In the genomic region with DNA sequence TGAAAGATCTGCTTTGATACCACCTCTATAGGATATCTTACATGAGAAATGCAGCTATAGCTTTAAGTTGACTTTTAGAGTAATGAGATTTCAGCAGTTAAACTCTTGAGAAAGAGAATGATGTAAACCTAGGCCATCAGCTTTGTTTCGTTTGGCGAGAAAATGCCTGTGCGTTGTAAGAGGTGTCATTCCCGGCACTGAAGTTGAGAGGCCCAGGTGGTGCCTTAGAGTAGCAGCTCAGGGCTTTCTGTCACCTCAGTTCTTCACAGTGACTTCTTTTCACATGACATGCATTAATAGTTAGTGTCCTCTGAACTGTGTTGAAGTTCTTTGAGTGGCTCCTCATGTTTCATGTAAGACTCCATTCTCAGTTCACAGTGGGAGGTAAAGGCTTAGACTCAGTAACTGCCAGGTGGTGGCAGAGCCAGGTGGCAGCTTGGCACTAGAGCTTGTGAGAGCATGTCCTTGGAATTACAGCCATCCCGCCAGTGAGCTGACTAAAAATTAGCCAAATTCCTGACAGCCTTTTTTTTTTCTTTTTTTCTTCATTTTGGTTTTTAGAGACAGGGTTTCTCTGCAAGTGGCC, we compare ENCODE assay signal across 25 mouse cellular contexts.
DNase-seq lines count a peak whose midpoint lies in the region; ATAC-seq and TF ChIP-seq lines count a peak whose summit lies in the region.
"Had no signal": no experiment of that assay in that cellular context is flagged by ENCODE, and none has a peak within 500 bp of the region (broad histone marks: within the 10 kb centered on the region; RNA-seq: fewer than 3 reads in every experiment).

No protein-coding gene starts in this region.

- no peaks in the 10 kb centered on the region for H3K36me3 ChIP-seq in hindbrain, embryonic 11.5 days (ENCODE audit: control insufficient read depth, insufficient read depth, low read length)
- H3K36me3 ChIP-seq: hindbrain, embryonic 13.5 days; midbrain, embryonic 13.5 days had no signal

- TF ChIP-seq POLR2A in bone marrow macrophage, adult 2 months (IDR thresholded peaks at IDR 0.05; ENCODE audit: borderline replicate concordance, low read depth, low read length) = no peak

- H3K4me3 ChIP-seq in layer of hippocampus, adult 2 months = no peak overlapping the region
- no peak overlapping the region for H3K4me3 ChIP-seq in bone marrow macrophage, adult 2 months (ENCODE audit: insufficient read depth, low read length)
- H3K4me3 ChIP-seq in hindbrain, embryonic 11.5 days (ENCODE audit: low read depth, low read length) = no peak overlapping the region
- H3K4me3 ChIP-seq: embryonic facial prominence, embryonic 12.5 days; erythroblast, embryonic 14.5 days; gastrocnemius, adult 2 months; heart, embryonic 15.5 days; hindbrain, embryonic 13.5 days; lung, embryonic 15.5 days; midbrain, embryonic 13.5 days; neural tube, embryonic 13.5 days had no signal

- H3K9me3 ChIP-seq in hindbrain, embryonic 11.5 days (ENCODE audit: control insufficient read depth, low read length) = no peaks in the 10 kb centered on the region
- H3K9me3 ChIP-seq: embryonic facial prominence, embryonic 12.5 days; heart, embryonic 15.5 days; hindbrain, embryonic 13.5 days; lung, embryonic 15.5 days; midbrain, embryonic 13.5 days; neural tube, embryonic 13.5 days had no signal

- peaks cover 37% of the 10 kb centered on the region for H3K4me1 ChIP-seq in bone marrow macrophage, adult 2 months (ENCODE audit: control insufficient read depth, insufficient read depth, low read length)
- no peaks in the 10 kb centered on the region for H3K4me1 ChIP-seq in hindbrain, embryonic 11.5 days (replicated peaks; ENCODE audit: control insufficient read depth, insufficient read depth, low read length)

- 89% methylated on average over 5 of the region's 5 CpGs for WGBS in hindbrain, embryonic 11.5 days

- ATAC-seq in hindbrain, embryonic 11.5 days (ENCODE audit: low FRiP score) = no peak
- ATAC-seq: forebrain, embryonic 16.5 days; intestine, embryonic 16.5 days; midbrain, embryonic 13.5 days; Patski had no signal

- H3K9ac ChIP-seq in hindbrain, embryonic 11.5 days (ENCODE audit: low read depth, low read length) = no peak overlapping the region
- H3K9ac ChIP-seq: embryonic facial prominence, embryonic 12.5 days; heart, embryonic 15.5 days; hindbrain, embryonic 13.5 days; lung, embryonic 15.5 days; midbrain, embryonic 13.5 days; neural tube, embryonic 13.5 days had no signal

- no peak for TF ChIP-seq CTCF in layer of hippocampus, adult 2 months (conservative IDR thresholded peaks at IDR 0.05)
- TF ChIP-seq CTCF in bone marrow macrophage, adult 2 months (IDR thresholded peaks at IDR 0.05; ENCODE audit: low read depth, low read length) = no peak

- peak; percentile 26 to 36 for DNase-seq in cerebellum, postnatal 25 days
- no peak for DNase-seq in cerebellum, adult 18-20 months
- DNase-seq in layer of hippocampus, adult 2 months (ENCODE audit: low spot score in 2 of 2) = no peak
- DNase-seq in layer of hippocampus, postnatal 14 days (ENCODE audit: low spot score in 2 of 2) = no peak
- DNase-seq in gonadal fat pad, adult 2 months (ENCODE audit: low read depth) = peak; percentile 75
- DNase-seq in hindbrain, embryonic 11.5 days (ENCODE audit: low spot score) = no peak
- DNase-seq: adrenal gland, postnatal 14 days; gastrocnemius, adult 2 months; gastrocnemius, postnatal 36 days; kidney, postnatal 4 days; lung, postnatal 36 days; thymus, adult 2 months; thymus, postnatal 36 days had no signal

- no peaks in the 10 kb centered on the region for H3K27me3 ChIP-seq in hindbrain, embryonic 11.5 days (ENCODE audit: control insufficient read depth, insufficient read depth, low read length)
- H3K27me3 ChIP-seq: embryonic facial prominence, embryonic 12.5 days; heart, embryonic 15.5 days; hindbrain, embryonic 13.5 days; lung, embryonic 15.5 days; midbrain, embryonic 13.5 days; neural tube, embryonic 13.5 days; Patski had no signal

- peak overlapping the region; percentile 51; the same call in 1 of the 2 replicates for H3K27ac ChIP-seq in layer of hippocampus, adult 2 months
- H3K27ac ChIP-seq in bone marrow macrophage, adult 2 months (ENCODE audit: insufficient read depth, low read depth, low read length) = 0 out of 2 replicates have a peak overlapping the region, but pooled peaks have one; percentile 54
- no peak overlapping the region for H3K27ac ChIP-seq in hindbrain, embryonic 11.5 days (ENCODE audit: low read depth, low read length)
- H3K27ac ChIP-seq: gastrocnemius, adult 2 months; heart, embryonic 15.5 days; hindbrain, embryonic 13.5 days; kidney, postnatal 0 days; lung, embryonic 15.5 days; midbrain, embryonic 13.5 days; neural tube, embryonic 13.5 days had no signal

- H3K4me2 ChIP-seq in hindbrain, embryonic 11.5 days (replicated peaks; ENCODE audit: low read depth, low read length) = no peak overlapping the region
- H3K4me2 ChIP-seq: embryonic facial prominence, embryonic 12.5 days; heart, embryonic 15.5 days; hindbrain, embryonic 13.5 days; lung, embryonic 15.5 days; midbrain, embryonic 13.5 days; neural tube, embryonic 13.5 days had no signal

Comparison
In these comparisons a context has a peak if more than half of its experiments do, and no peak if none do; other contexts are left out.
1. DNase-seq: peak in cerebellum, postnatal 25 days (2 of 2) and gonadal fat pad, adult 2 months (single experiment); none in cerebellum, adult 18-20 months (0 of 2), layer of hippocampus, adult 2 months (0 of 2), layer of hippocampus, postnatal 14 days (0 of 2) and hindbrain, embryonic 11.5 days (single experiment).